Mouse (Mus musculus): ENCODE measurements around the gene Camsap3. TPM values are rescaled to one million over a fixed set of nuclear protein-coding genes. Genes with fewer than 3 reads are reported as not detected.

Gene Camsap3
- polyA plus RNA-seq, 1 experiment: 33.1 TPM

GRCm38 (mm10) chr8:3598054-3598453, 11.0 kb downstream of the Camsap3 start:
- Histone ChIP-seq H3K4me1 (ENCODE audit: control insufficient read depth, insufficient read depth, low read length) (no peaks in the 10 kb centered on the region), H3K4me3 (replicated peaks; ENCODE audit: extremely low read depth, low read depth, low read length) (no peak overlapping the region)
- TF ChIP-seq CTCF (IDR thresholded peaks at IDR 0.05; ENCODE audit: insufficient read depth, low read length): no peak
- no peak for TF ChIP-seq POLR2A (IDR thresholded peaks at IDR 0.05; ENCODE audit: borderline replicate concordance, extremely low read depth, low read depth, low read length)
- DNase-seq: no peak
- WGBS: 76% methylated on average over 3 of the region's 3 CpGs

- H3K4me1 ChIP-seq (ENCODE audit: control insufficient read depth, insufficient read depth, low read length): no peaks in the 10 kb centered on the region
Measured at GRCm38 (mm10) chr8:3599219-3599618, 12.1 kb downstream of the Camsap3 start.

GRCm38 (mm10) chr8:3600401-3600800, 13.3 kb downstream of the Camsap3 start:
- no peak for DNase-seq
- H3K4me3 ChIP-seq (replicated peaks; ENCODE audit: extremely low read depth, low read depth, low read length): no peak overlapping the region
- H3K4me1 ChIP-seq (ENCODE audit: control insufficient read depth, insufficient read depth, low read length): no peaks in the 10 kb centered on the region
- WGBS: 54% methylated on average over 6 of the region's 6 CpGs
- TF ChIP-seq CTCF (IDR thresholded peaks at IDR 0.05; ENCODE audit: insufficient read depth, low read length) (no peak), POLR2A (IDR thresholded peaks at IDR 0.05; ENCODE audit: borderline replicate concordance, extremely low read depth, low read depth, low read length) (no peak)

More at GRCm38 (mm10) chr8:3599219-3599618, 12.1 kb downstream of the Camsap3 start:
- TF ChIP-seq CTCF (IDR thresholded peaks at IDR 0.05; ENCODE audit: insufficient read depth, low read length): no peak
- TF ChIP-seq POLR2A (IDR thresholded peaks at IDR 0.05; ENCODE audit: borderline replicate concordance, extremely low read depth, low read depth, low read length): no peak
- no peak overlapping the region for H3K4me3 ChIP-seq (replicated peaks; ENCODE audit: extremely low read depth, low read depth, low read length)
- 88% methylated on average over 1 of the region's 1 CpGs for WGBS
- DNase-seq: no peak

- TF ChIP-seq POLR2A (IDR thresholded peaks at IDR 0.05; ENCODE audit: borderline replicate concordance, extremely low read depth, low read depth, low read length) (no peak), CTCF (IDR thresholded peaks at IDR 0.05; ENCODE audit: insufficient read depth, low read length) (no peak)
- 59% methylated on average over 13 of the region's 13 CpGs for WGBS
- H3K4me3 ChIP-seq (replicated peaks; ENCODE audit: extremely low read depth, low read depth, low read length): no peak overlapping the region
- no peak for DNase-seq
- no peaks in the 10 kb centered on the region for H3K4me1 ChIP-seq (ENCODE audit: control insufficient read depth, insufficient read depth, low read length)
Measured at GRCm38 (mm10) chr8:3603439-3603838, 16.3 kb downstream of the Camsap3 start.

- 42% methylated on average over 16 of the region's 16 CpGs for whole genome bisulfite sequencing
- H3K4me1 ChIP-seq (ENCODE audit: control insufficient read depth, insufficient read depth, low read length): no peaks in the 10 kb centered on the region
- no peak overlapping the region for H3K4me3 ChIP-seq (replicated peaks; ENCODE audit: extremely low read depth, low read depth, low read length)
- no peak for DNase-seq
- TF ChIP-seq CTCF (IDR thresholded peaks at IDR 0.05; ENCODE audit: insufficient read depth, low read length) (no peak), POLR2A (IDR thresholded peaks at IDR 0.05; ENCODE audit: borderline replicate concordance, extremely low read depth, low read depth, low read length) (no peak)
Measured at GRCm38 (mm10) chr8:3606593-3606992, 19.5 kb downstream of the Camsap3 start.

- 88% methylated on average over 7 of the region's 7 CpGs for WGBS
- DNase-seq: no peak
- Histone ChIP-seq H3K4me1 (ENCODE audit: control insufficient read depth, insufficient read depth, low read length) (no peaks in the 10 kb centered on the region), H3K4me3 (replicated peaks; ENCODE audit: extremely low read depth, low read depth, low read length) (no peak overlapping the region)
- TF ChIP-seq POLR2A (IDR thresholded peaks at IDR 0.05; ENCODE audit: borderline replicate concordance, extremely low read depth, low read depth, low read length) (no peak), CTCF (IDR thresholded peaks at IDR 0.05; ENCODE audit: insufficient read depth, low read length) (no peak)
Measured at GRCm38 (mm10) chr8:3607822-3608221, 20.7 kb downstream of the Camsap3 start.

GRCm38 (mm10) chr8:3609046-3609815, 22.1 kb downstream of the Camsap3 start:
- 63% methylated on average over 12 of the region's 12 CpGs for WGBS
- TF ChIP-seq CTCF (IDR thresholded peaks at IDR 0.05; ENCODE audit: insufficient read depth, low read length): no peak
- no peak for TF ChIP-seq POLR2A (IDR thresholded peaks at IDR 0.05; ENCODE audit: borderline replicate concordance, extremely low read depth, low read depth, low read length)
- H3K4me1 ChIP-seq (ENCODE audit: control insufficient read depth, insufficient read depth, low read length): no peaks in the 10 kb centered on the region
- peak; percentile 40 for DNase-seq
- no peak overlapping the region for H3K4me3 ChIP-seq (replicated peaks; ENCODE audit: extremely low read depth, low read depth, low read length)

GRCm38 (mm10) chr8:3609816-3610150, 22.7 kb downstream of the Camsap3 start:
- 70% methylated on average over 6 of the region's 6 CpGs for WGBS
- peak; percentile 48 for DNase-seq
- TF ChIP-seq POLR2A (IDR thresholded peaks at IDR 0.05; ENCODE audit: borderline replicate concordance, extremely low read depth, low read depth, low read length) (peak; percentile 27; the same call in 1 of the 2 replicates), CTCF (IDR thresholded peaks at IDR 0.05; ENCODE audit: insufficient read depth, low read length) (no peak)
- Histone ChIP-seq H3K4me3 (replicated peaks; ENCODE audit: extremely low read depth, low read depth, low read length) (no peak overlapping the region), H3K4me1 (ENCODE audit: control insufficient read depth, insufficient read depth, low read length) (no peaks in the 10 kb centered on the region)

- Histone ChIP-seq H3K4me1 (ENCODE audit: control insufficient read depth, insufficient read depth, low read length) (no peaks in the 10 kb centered on the region; the same call in 1 of the 2 replicates), H3K4me3 (replicated peaks; ENCODE audit: extremely low read depth, low read depth, low read length) (peak within 1 kb of the TSS; percentile 82)
- peak; percentile 98 for DNase-seq
- WGBS: under 1% methylated on average over 37 of the region's 37 CpGs
- TF ChIP-seq CTCF (IDR thresholded peaks at IDR 0.05; ENCODE audit: insufficient read depth, low read length) (no peak), POLR2A (IDR thresholded peaks at IDR 0.05; ENCODE audit: borderline replicate concordance, extremely low read depth, low read depth, low read length) (peak; percentile 90; the same call in 1 of the 2 replicates)
Measured at GRCm38 (mm10) chr8:3621199-3621970, 34.3 kb downstream of the Camsap3 start, which contains the start of the genes Xab2 and Pet100. Gene Xab2 (minus strand): TSS chr8:3621316. Gene Pet100 (plus strand): TSS chr8:3621548.
